Mouse (Mus musculus) CD4-positive, CD25-positive, alpha-beta regulatory T cell (primary cell): Measurements from ENCODE around the gene Adam10. TPM values are rescaled to one million over a fixed set of nuclear protein-coding genes. Genes with fewer than 3 reads are reported as not detected.

ENCODE experiments used
- polyA plus RNA-seq: library from polyadenylated mRNA; unstranded; fragments of 100-300 nt; shearing (Covaris generic); gene quantifications from one replicate; pipeline ENCODE4 v1.2.1, GENCODE M21; 2017

Adam10 gene
- polyA plus RNA-seq = 96.4 TPM

DNA sequence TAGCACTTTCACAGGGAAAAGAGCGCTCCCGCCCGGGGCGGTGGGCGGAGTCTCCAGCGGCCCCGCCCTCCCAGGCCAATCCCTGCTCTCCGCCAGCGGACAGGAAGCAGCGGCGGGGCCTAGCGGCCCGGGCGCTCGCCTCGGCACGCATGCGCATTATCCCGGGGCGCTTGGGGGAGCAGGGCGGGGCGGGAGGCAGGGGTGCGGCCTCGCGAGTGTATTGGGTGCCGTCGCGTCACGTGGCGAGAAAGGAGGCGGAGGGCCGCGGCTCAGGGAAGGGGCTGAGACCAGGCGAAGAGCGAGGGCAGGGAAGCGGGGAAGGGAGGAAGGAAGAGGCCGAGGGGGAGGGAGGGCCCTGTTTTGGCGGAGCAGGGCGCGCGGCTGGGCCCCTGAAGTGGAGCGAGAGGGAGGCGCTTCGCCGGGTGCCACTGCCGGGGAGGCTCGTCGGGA is at the start of gene Adam10:
TSS of gene Adam10 (plus strand) at position 316 of the 450 bp plus-strand sequence.

GRCm38 (mm10) chr9:70656130-70657007 is 22.4 kb upstream of the Adam10 start, which contains the start of gene Gm10642:
Gm10642 (plus strand) TSS chr9:70656251.

GRCm38 (mm10) chr9:70657013-70657967 is 21.5 kb upstream of the Adam10 start, which contains the start of gene Mindy2:
Mindy2 (minus strand) TSS chr9:70657174.

Other genes starting within 250 kb of the Adam10 start
- 49.4 TPM for gene Rnf111, start 175.3 kb upstream of the Adam10 start, polyA plus RNA-seq
- 121 TPM for gene Sltm, start 136.2 kb upstream of the Adam10 start, polyA plus RNA-seq
- gene Gm10642, start 22.7 kb upstream of the Adam10 start, polyA plus RNA-seq = 4.8 TPM
- 110 TPM for gene Mindy2, start 21.8 kb upstream of the Adam10 start, polyA plus RNA-seq